Mouse (Mus musculus) ES-CJ7 (cell line): Measurements from ENCODE around the gene Lhfp.
"Not testable (repeated sequence)": the region's sequence is repeated elsewhere in the genome, so short reads cannot be mapped to it uniquely, and the experiment has no call there.

Source experiments
- DNase-seq: peaks from one replicate; pipeline ENCODE4 v3.0.0; 2011; ENCODE audit warnings: low read depth, low spot score

Lhfp gene

GRCm38 (mm10) chr3:53267046-53267445 lies 225.7 kb downstream of the Lhfp start:
- no peak for DNase-seq

GRCm38 (mm10) chr3:53273220-53273619 lies 231.9 kb downstream of the Lhfp start:
- no peak for DNase-seq

- no peak for DNase-seq
Measured at GRCm38 (mm10) chr3:53277993-53278392, 236.7 kb downstream of the Lhfp start.

GRCm38 (mm10) chr3:53282005-53282404 lies 240.7 kb downstream of the Lhfp start:
- not testable (repeated sequence) for DNase-seq

- DNase-seq = no peak
Measured at GRCm38 (mm10) chr3:53284023-53284422, 242.7 kb downstream of the Lhfp start.

GRCm38 (mm10) chr3:53284471-53285177 lies 243.3 kb downstream of the Lhfp start:
- no peak for DNase-seq

GRCm38 (mm10) chr3:53288662-53289061 lies 247.3 kb downstream of the Lhfp start:
- peak; percentile 8 for DNase-seq

- DNase-seq = no peak
Measured at GRCm38 (mm10) chr3:53289589-53290219, 248.4 kb downstream of the Lhfp start.

GRCm38 (mm10) chr3:53291185-53291584 lies 249.9 kb downstream of the Lhfp start:
- no peak for DNase-seq

- no peak for DNase-seq
Measured at GRCm38 (mm10) chr3:53291945-53292344, 250.6 kb downstream of the Lhfp start.

- DNase-seq = no peak
Measured at GRCm38 (mm10) chr3:53292474-53292873, 251.1 kb downstream of the Lhfp start.

GRCm38 (mm10) chr3:53292979-53293378 lies 251.7 kb downstream of the Lhfp start:
- no peak for DNase-seq

- DNase-seq = no peak
Measured at GRCm38 (mm10) chr3:53293901-53294433, 252.6 kb downstream of the Lhfp start.

GRCm38 (mm10) chr3:53294855-53295254 lies 253.5 kb downstream of the Lhfp start:
- DNase-seq = no peak

- DNase-seq = no peak
Measured at GRCm38 (mm10) chr3:53301866-53302265, 260.5 kb downstream of the Lhfp start.

GRCm38 (mm10) chr3:53304123-53304900 lies 263.0 kb downstream of the Lhfp start:
- DNase-seq = no peak

GRCm38 (mm10) chr3:53305860-53306259 lies 264.5 kb downstream of the Lhfp start:
- DNase-seq = peak; percentile 56

GRCm38 (mm10) chr3:53308649-53309048 lies 267.3 kb downstream of the Lhfp start:
- no peak for DNase-seq

GRCm38 (mm10) chr3:53310093-53310492 lies 268.8 kb downstream of the Lhfp start:
- DNase-seq = no peak

- no peak for DNase-seq
Measured at GRCm38 (mm10) chr3:53310615-53311014, 269.3 kb downstream of the Lhfp start.
